Mouse (Mus musculus): ENCODE results near the gene Gm45062.

DNA sequence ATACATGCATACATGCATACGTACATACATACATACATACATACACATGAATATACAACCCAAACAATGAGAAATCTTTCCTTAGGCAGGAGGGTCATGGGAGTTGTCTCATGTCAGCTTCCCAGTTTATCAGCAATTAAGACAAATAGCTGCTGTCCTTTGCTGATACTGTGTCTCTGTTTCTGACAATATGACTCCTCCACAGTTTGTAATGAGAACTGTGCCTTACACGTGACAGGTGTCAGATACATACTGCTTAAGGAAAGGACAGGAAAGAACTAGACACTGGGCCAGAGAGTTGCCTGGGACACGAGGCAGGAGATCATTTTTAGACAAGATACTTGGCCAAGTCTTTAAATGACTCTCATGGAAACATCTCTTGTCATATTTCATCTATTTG lies 215.1 kb downstream of the Gm45062 start:
- no peak for TF ChIP-seq CTCF (IDR thresholded peaks at IDR 0.05; ENCODE audit: insufficient read depth, low read length)
- no peak for TF ChIP-seq POLR2A (IDR thresholded peaks at IDR 0.05; ENCODE audit: borderline replicate concordance, extremely low read depth, low read depth, low read length)
